Comparison of ENCODE assay signal across 23 mouse cellular contexts in the genomic region with DNA sequence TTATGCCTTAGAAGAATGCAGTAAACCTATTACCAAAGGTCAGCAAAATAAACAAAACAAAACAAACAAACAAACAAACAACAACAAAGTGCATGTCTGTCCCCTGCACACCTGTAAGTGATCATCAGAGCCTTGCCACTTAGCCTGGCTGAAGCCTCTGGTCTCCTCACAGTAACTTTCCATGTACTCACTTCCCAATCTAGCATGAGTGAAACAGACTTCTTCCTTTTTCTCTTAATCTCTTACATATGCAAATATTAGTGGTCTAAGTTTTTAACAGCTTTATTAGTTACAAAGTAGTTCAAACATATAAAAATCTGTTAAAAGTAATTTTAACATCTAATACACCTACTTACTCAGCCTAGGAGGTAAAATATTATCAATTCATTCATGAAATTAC. TPM values are rescaled to one million over a fixed set of nuclear protein-coding genes. Genes with fewer than 3 reads are reported as not detected.
DNase-seq lines count a peak whose midpoint lies in the region; ATAC-seq and TF ChIP-seq lines count a peak whose summit lies in the region.
"Had no signal": no experiment of that assay in that cellular context is flagged by ENCODE, and none has a peak within 500 bp of the region (broad histone marks: within the 10 kb centered on the region; RNA-seq: fewer than 3 reads in every experiment).

No protein-coding gene starts in this region.

- H3K9ac ChIP-seq in CH12.LX (ENCODE audit: insufficient read depth, low read depth) = no peak overlapping the region
- H3K9ac ChIP-seq in intestine, embryonic 16.5 days (ENCODE audit: low read depth, low read length) = no peak overlapping the region

- TF ChIP-seq POLR2A in CH12.LX (IDR thresholded peaks at IDR 0.05; ENCODE audit: low read depth, low read length) = no peak
- no peak for TF ChIP-seq POLR2A in thymus, adult 2 months (IDR thresholded peaks at IDR 0.05; ENCODE audit: control insufficient read depth, extremely low read depth, insufficient read depth, low read length, poor library complexity)

- no peak for TF ChIP-seq CTCF in layer of hippocampus, adult 2 months (conservative IDR thresholded peaks at IDR 0.05)
- TF ChIP-seq CTCF in CH12.LX (conservative IDR thresholded peaks at IDR 0.05 in 1 of 2, IDR thresholded peaks at IDR 0.05 in 1 of 2; ENCODE audit: low read depth in 2 of 2, low read length in 2 of 2) = no peak
- no peak for TF ChIP-seq CTCF in thymus, adult 2 months (IDR thresholded peaks at IDR 0.05; ENCODE audit: borderline replicate concordance, control insufficient read depth, extremely low read depth, insufficient read depth, low read length, poor library complexity)
- no peak for TF ChIP-seq CTCF in gastrocnemius, adult 2 months (IDR thresholded peaks at IDR 0.05)

- no peak for TF ChIP-seq RAD21 in CH12.LX (IDR thresholded peaks at IDR 0.05; ENCODE audit: low read depth, low read length)

- H3K27ac ChIP-seq in layer of hippocampus, adult 2 months = peak overlapping the region; percentile 6; the same call in 1 of the 2 replicates
- H3K27ac ChIP-seq in CH12.LX (ENCODE audit: insufficient read depth, low read depth) = no peak overlapping the region
- no peak overlapping the region for H3K27ac ChIP-seq in thymus, adult 2 months (ENCODE audit: control insufficient read depth, insufficient read depth, low read length)
- H3K27ac ChIP-seq in gastrocnemius, adult 2 months = no peak overlapping the region
- H3K27ac ChIP-seq in intestine, embryonic 16.5 days (ENCODE audit: low read length) = no peak overlapping the region

- no peak for ATAC-seq in intestine, embryonic 16.5 days
- ATAC-seq: activated CD4-positive, CD25-positive, alpha-beta regulatory T cell, adult 4 months; CD4-positive, CD25-positive, alpha-beta regulatory T cell, adult 4 months; Patski had no signal

- DNase-seq in layer of hippocampus, adult 2 months (ENCODE audit: low spot score in 2 of 2) = no peak
- no peak for DNase-seq in layer of hippocampus, adult 9-10 months (ENCODE audit: low spot score)
- peak; percentile 67 for DNase-seq in A20 (ENCODE audit: low read depth, low spot score)
- peak; percentile 29 for DNase-seq in CH12.LX (ENCODE audit: extremely low read depth)
- DNase-seq in splenic B cell, adult 2 months (ENCODE audit: low read depth, low spot score) = peak; percentile 46
- DNase-seq in thymus, adult 2 months = no peak
- DNase-seq in gastrocnemius, adult 2 months = no peak
- DNase-seq: adrenal gland, adult 2 months; adrenal gland, adult 8-10 months; adrenal gland, postnatal 10 days; adrenal gland, postnatal 14 days; adrenal gland, postnatal 25 days; adrenal gland, postnatal 36 days; B cell, adult 2 months; cerebellum, adult 11 months; cerebellum, adult 11-12 months; cerebellum, adult 18-20 months; cerebellum, adult 2 months had no signal

- no peaks in the 10 kb centered on the region for H3K9me3 ChIP-seq in CH12.LX (replicated peaks; ENCODE audit: low read length)
- no peaks in the 10 kb centered on the region for H3K9me3 ChIP-seq in intestine, embryonic 16.5 days (ENCODE audit: control insufficient read depth, low read length)
- H3K9me3 ChIP-seq: G1E had no signal

- in situ Hi-C loops in CH12.LX (cut with MboI; ENCODE audit: low pct_ligation_motif_present, low pct_unique_long_range_greater_than_20kb, low sequenced_read_pairs) = no loop called here

- dilution Hi-C loops in CH12.LX (cut with MboI; ENCODE audit: extremely low pct_ligation_motif_present, extremely low pct_unique_long_range_greater_than_20kb, low sequenced_read_pairs) = no loop called here

- no peak overlapping the region for H3K4me2 ChIP-seq in CH12.LX (ENCODE audit: insufficient read depth, low read depth, poor library complexity, severe bottlenecking)
- H3K4me2 ChIP-seq in intestine, embryonic 16.5 days (ENCODE audit: low read depth, low read length) = no peak overlapping the region

- no peak overlapping the region for H3K4me3 ChIP-seq in layer of hippocampus, adult 2 months
- no peak overlapping the region for H3K4me3 ChIP-seq in CH12.LX (replicated peaks in 1 of 3; ENCODE audit: low read depth in 2 of 3, low read length in 2 of 3, poor library complexity in 1 of 3)
- H3K4me3 ChIP-seq in thymus, adult 2 months (ENCODE audit: control insufficient read depth, insufficient read depth, low read length) = no peak overlapping the region
- H3K4me3 ChIP-seq in gastrocnemius, adult 2 months = no peak overlapping the region
- no peak overlapping the region for H3K4me3 ChIP-seq in intestine, embryonic 16.5 days (ENCODE audit: low read length)

- H3K4me1 ChIP-seq in CH12.LX (ENCODE audit: control insufficient read depth in 1 of 2, insufficient read depth in 2 of 2) = peaks cover 7 to 62% of the 10 kb centered on the region in 2 experiments
- peaks cover 6% of the 10 kb centered on the region for H3K4me1 ChIP-seq in thymus, adult 2 months (replicated peaks; ENCODE audit: control insufficient read depth, insufficient read depth, low read length)
- peaks cover 7% of the 10 kb centered on the region; the same call in 1 of the 2 replicates for H3K4me1 ChIP-seq in intestine, embryonic 16.5 days (ENCODE audit: control insufficient read depth, insufficient read depth, low read length)

- H3K36me3 ChIP-seq in CH12.LX (replicated peaks in 1 of 2; ENCODE audit: control insufficient read depth in 1 of 2, insufficient read depth in 1 of 2, low read length in 1 of 2) = no peaks in the 10 kb centered on the region
- H3K36me3 ChIP-seq in splenic B cell, adult 2 months (ENCODE audit: control insufficient read depth, insufficient read depth, low read length, poor library complexity, severe bottlenecking) = no peaks in the 10 kb centered on the region
- H3K36me3 ChIP-seq in thymus, adult 2 months (ENCODE audit: control insufficient read depth, insufficient read depth, low read length) = no peaks in the 10 kb centered on the region
- H3K36me3 ChIP-seq in intestine, embryonic 16.5 days (ENCODE audit: control insufficient read depth, insufficient read depth, low read length) = no peaks in the 10 kb centered on the region
- H3K36me3 ChIP-seq: G1E had no signal

- intact Hi-C loops in gastrocnemius, adult 2 months (cut with DNase I) = no loop called here

- peaks cover 3% of the 10 kb centered on the region; the same call in 1 of the 2 replicates for H3K79me2 ChIP-seq in CH12.LX (replicated peaks; ENCODE audit: control insufficient read depth, extremely low read depth, insufficient read depth, poor library complexity, severe bottlenecking)

- TF ChIP-seq EP300 in CH12.LX (IDR thresholded peaks at IDR 0.05; ENCODE audit: low read length) = peak; percentile 64; the same call in 1 of the 2 replicates

- no peaks in the 10 kb centered on the region for H3K27me3 ChIP-seq in CH12.LX (replicated peaks)
- no peaks in the 10 kb centered on the region for H3K27me3 ChIP-seq in splenic B cell, adult 2 months (ENCODE audit: control insufficient read depth, insufficient read depth, low read length, poor library complexity, severe bottlenecking)
- H3K27me3 ChIP-seq in thymus, adult 2 months (ENCODE audit: control insufficient read depth, insufficient read depth, low read length) = no peaks in the 10 kb centered on the region
- H3K27me3 ChIP-seq in intestine, embryonic 16.5 days (replicated peaks; ENCODE audit: control insufficient read depth, insufficient read depth, low read length) = no peaks in the 10 kb centered on the region
- H3K27me3 ChIP-seq: Patski had no signal

TF ChIP-seq in CH12.LX, 34 proteins besides CTCF, POLR2A, EP300 and RAD21:
- TF ChIP-seq IRF4 (IDR thresholded peaks at IDR 0.05; ENCODE audit: low read depth, low read length) (no peak), TCF12 (IDR thresholded peaks at IDR 0.05; ENCODE audit: low read depth, low read length) (no peak), JUN (IDR thresholded peaks at IDR 0.05; ENCODE audit: insufficient read depth, low read depth, low read length) (no peak), SIN3A (IDR thresholded peaks at IDR 0.05; ENCODE audit: low read length) (no peak), ZKSCAN1 (IDR thresholded peaks at IDR 0.05; ENCODE audit: borderline replicate concordance, low read depth, low read length) (no peak)

RNA-seq across cellular contexts. Expression of a gene that starts 24.7 kb away (rescaled TPM):
- total RNA-seq in layer of hippocampus, adult 2 months (2021) = 100 to 1,000 TPM; 142 to 146 TPM
- total RNA-seq in CH12.LX (2012; rRNA removed) (3.0 and 4.2 TPM in 2 replicates), CH12.LX (2014; rRNA removed) (2.4 and 2.8 TPM in 2 replicates)
- polyA plus RNA-seq in CH12.LX (2012; ENCODE audit: insufficient read length, low read depth) = 3.8 and 6.4 TPM in 2 replicates
- 33.3 and 38.9 TPM in 2 replicates for polyA plus RNA-seq in thymus, adult 2 months (2012; rRNA removed)
- total RNA-seq in gastrocnemius, adult 2 months (2021) = 10 to 100 TPM; 26.1 to 26.6 TPM
- 4.7 and 4.9 TPM in 2 replicates for polyA plus RNA-seq in intestine, embryonic 16.5 days (2015; fragmentation: Nextera tagmentation; extraction: Ambion mirVana)

Comparison
In these comparisons a context has a peak if more than half of its experiments do, and no peak if none do; other contexts are left out.
1. DNase-seq: peak in A20 (single experiment), CH12.LX (single experiment) and splenic B cell, adult 2 months (single experiment); none in layer of hippocampus, adult 2 months (0 of 2), layer of hippocampus, adult 9-10 months (single experiment), thymus, adult 2 months (single experiment) and gastrocnemius, adult 2 months (single experiment).
2. RNA of a gene that starts 24.7 kb away (total RNA-seq): 142 to 146 TPM in layer of hippocampus, adult 2 months and 26.1 to 26.6 TPM in gastrocnemius, adult 2 months; 2.4 to 4.2 TPM in CH12.LX; every median in the first group is over 4 times any median in the second.